Mouse (Mus musculus): ENCODE data around the gene Ank. TPM values are rescaled to one million over a fixed set of nuclear protein-coding genes. Genes with fewer than 3 reads are reported as not detected.
"Not testable (repeated sequence)": the region's sequence is repeated elsewhere in the genome, so short reads cannot be mapped to it uniquely, and the experiment has no call there.

Ank gene
- polyA plus RNA-seq, 1 experiment, result 231 TPM

- H3K4me3 ChIP-seq (ENCODE audit: insufficient read depth, low read length), result no peak overlapping the region
- TF ChIP-seq CTCF (IDR thresholded peaks at IDR 0.05; ENCODE audit: extremely low read depth, insufficient read depth, low read length) (no peak), POLR2A (IDR thresholded peaks at IDR 0.05; ENCODE audit: extremely low read depth, insufficient read depth, low read length) (no peak)
These were observed 24.9 kb upstream of the Ank start for GRCm38 (mm10) chr15:27441529-27441928.

GRCm38 (mm10) chr15:27441951-27442350 is 24.5 kb upstream of the Ank start:
- no peak for TF ChIP-seq POLR2A (IDR thresholded peaks at IDR 0.05; ENCODE audit: extremely low read depth, insufficient read depth, low read length)
- no peak overlapping the region for H3K4me3 ChIP-seq (ENCODE audit: insufficient read depth, low read length)
- no peak overlapping the region for H3K27ac ChIP-seq (ENCODE audit: insufficient read depth, low read length)
- no peaks in the 10 kb centered on the region for H3K4me1 ChIP-seq (ENCODE audit: control insufficient read depth, insufficient read depth, low read length)

More at GRCm38 (mm10) chr15:27441529-27441928, 24.9 kb upstream of the Ank start:
- Histone ChIP-seq H3K4me1 (ENCODE audit: control insufficient read depth, insufficient read depth, low read length) (no peaks in the 10 kb centered on the region), H3K27ac (ENCODE audit: insufficient read depth, low read length) (no peak overlapping the region)

- TF ChIP-seq POLR2A (IDR thresholded peaks at IDR 0.05; ENCODE audit: extremely low read depth, insufficient read depth, low read length) (no peak), CTCF (IDR thresholded peaks at IDR 0.05; ENCODE audit: extremely low read depth, insufficient read depth, low read length) (no peak)
- H3K4me3 ChIP-seq (ENCODE audit: insufficient read depth, low read length), result no peak overlapping the region
These were observed 21.6 kb upstream of the Ank start for GRCm38 (mm10) chr15:27444772-27445347.

GRCm38 (mm10) chr15:27450689-27451088 is 15.8 kb upstream of the Ank start:
- H3K4me3 ChIP-seq (ENCODE audit: insufficient read depth, low read length), result no peak overlapping the region
- TF ChIP-seq POLR2A (IDR thresholded peaks at IDR 0.05; ENCODE audit: extremely low read depth, insufficient read depth, low read length) (no peak), CTCF (IDR thresholded peaks at IDR 0.05; ENCODE audit: extremely low read depth, insufficient read depth, low read length) (no peak)
- peak overlapping the region; percentile 45 for H3K27ac ChIP-seq (ENCODE audit: insufficient read depth, low read length)
- peaks cover 2% of the 10 kb centered on the region; the same call in 1 of the 2 replicates for H3K4me1 ChIP-seq (ENCODE audit: control insufficient read depth, insufficient read depth, low read length)

More at GRCm38 (mm10) chr15:27444772-27445347, 21.6 kb upstream of the Ank start:
- no peak overlapping the region for H3K27ac ChIP-seq (ENCODE audit: insufficient read depth, low read length)
- H3K4me1 ChIP-seq (ENCODE audit: control insufficient read depth, insufficient read depth, low read length), result no peaks in the 10 kb centered on the region

- Histone ChIP-seq H3K4me3 (ENCODE audit: insufficient read depth, low read length) (no peak overlapping the region), H3K4me1 (ENCODE audit: control insufficient read depth, insufficient read depth, low read length) (peaks cover 2% of the 10 kb centered on the region; the same call in 1 of the 2 replicates), H3K27ac (ENCODE audit: insufficient read depth, low read length) (no peak overlapping the region)
- TF ChIP-seq CTCF (IDR thresholded peaks at IDR 0.05; ENCODE audit: extremely low read depth, insufficient read depth, low read length) (no peak), POLR2A (IDR thresholded peaks at IDR 0.05; ENCODE audit: extremely low read depth, insufficient read depth, low read length) (no peak)
These were observed 14.7 kb upstream of the Ank start for GRCm38 (mm10) chr15:27451760-27452159.

GRCm38 (mm10) chr15:27452496-27452895 is 14.0 kb upstream of the Ank start:
- H3K4me3 ChIP-seq (ENCODE audit: insufficient read depth, low read length), result no peak overlapping the region
- H3K27ac ChIP-seq (ENCODE audit: insufficient read depth, low read length), result no peak overlapping the region
- H3K4me1 ChIP-seq (ENCODE audit: control insufficient read depth, insufficient read depth, low read length), result peaks cover 2% of the 10 kb centered on the region; the same call in 1 of the 2 replicates
- TF ChIP-seq POLR2A (IDR thresholded peaks at IDR 0.05; ENCODE audit: extremely low read depth, insufficient read depth, low read length), result no peak
- TF ChIP-seq CTCF (IDR thresholded peaks at IDR 0.05; ENCODE audit: extremely low read depth, insufficient read depth, low read length), result no peak

DNA sequence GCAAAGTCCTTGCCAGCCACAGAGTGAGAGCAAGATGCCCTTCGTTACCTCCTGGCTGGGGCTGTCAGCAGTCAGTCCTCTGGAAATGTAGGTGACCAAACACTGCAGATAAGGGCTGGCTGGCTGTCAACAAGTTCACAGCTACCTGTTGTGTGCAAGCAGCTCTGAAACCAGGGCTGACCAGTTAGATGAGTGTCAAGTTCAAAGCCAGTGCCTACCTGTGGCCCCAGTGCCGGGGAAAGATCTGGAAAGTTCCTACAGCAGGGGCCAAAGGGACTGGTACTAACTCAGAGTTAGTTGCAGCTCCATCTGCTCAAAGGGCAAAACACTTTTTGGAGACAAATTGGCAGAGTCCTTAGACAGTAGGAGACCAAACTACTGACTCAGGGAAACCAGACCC is 9.5 kb upstream of the Ank start:
- no peak overlapping the region for H3K27ac ChIP-seq (ENCODE audit: insufficient read depth, low read length)
- peaks cover 2% of the 10 kb centered on the region for H3K4me1 ChIP-seq (ENCODE audit: control insufficient read depth, insufficient read depth, low read length)
- TF ChIP-seq POLR2A (IDR thresholded peaks at IDR 0.05; ENCODE audit: extremely low read depth, insufficient read depth, low read length) (no peak), CTCF (IDR thresholded peaks at IDR 0.05; ENCODE audit: extremely low read depth, insufficient read depth, low read length) (no peak)
- H3K4me3 ChIP-seq (ENCODE audit: insufficient read depth, low read length), result no peak overlapping the region

DNA sequence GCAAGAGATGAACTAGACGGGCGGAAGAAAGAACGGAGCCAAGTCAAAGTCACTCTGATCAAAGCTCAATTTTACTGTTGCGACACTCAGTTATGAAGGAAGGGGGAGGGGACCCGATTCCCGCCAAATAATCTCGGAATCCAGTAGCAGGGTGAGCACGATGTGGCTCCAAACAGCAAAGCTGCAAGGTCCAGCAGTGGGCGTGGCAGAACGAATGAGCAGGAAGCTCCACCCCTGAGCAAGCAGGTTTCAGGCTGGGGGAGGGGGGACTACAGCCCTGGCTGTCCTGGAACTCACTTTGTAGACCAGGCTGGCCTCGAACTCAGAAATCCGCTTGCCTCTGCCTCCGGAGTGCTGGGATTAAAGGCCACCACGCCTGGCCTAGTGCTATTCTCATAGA is 6.7 kb upstream of the Ank start:
- H3K4me1 ChIP-seq (ENCODE audit: control insufficient read depth, insufficient read depth, low read length); H3K4me3 ChIP-seq (ENCODE audit: insufficient read depth, low read length); H3K27ac ChIP-seq (ENCODE audit: insufficient read depth, low read length): not testable (repeated sequence)

- Histone ChIP-seq H3K4me1 (ENCODE audit: control insufficient read depth, insufficient read depth, low read length) (peaks cover 3% of the 10 kb centered on the region), H3K4me3 (ENCODE audit: insufficient read depth, low read length) (no peak overlapping the region), H3K27ac (ENCODE audit: insufficient read depth, low read length) (no peak overlapping the region)
- TF ChIP-seq POLR2A (IDR thresholded peaks at IDR 0.05; ENCODE audit: extremely low read depth, insufficient read depth, low read length) (no peak), CTCF (IDR thresholded peaks at IDR 0.05; ENCODE audit: extremely low read depth, insufficient read depth, low read length) (no peak)
These were observed 4.9 kb upstream of the Ank start for GRCm38 (mm10) chr15:27461336-27462245.

DNA sequence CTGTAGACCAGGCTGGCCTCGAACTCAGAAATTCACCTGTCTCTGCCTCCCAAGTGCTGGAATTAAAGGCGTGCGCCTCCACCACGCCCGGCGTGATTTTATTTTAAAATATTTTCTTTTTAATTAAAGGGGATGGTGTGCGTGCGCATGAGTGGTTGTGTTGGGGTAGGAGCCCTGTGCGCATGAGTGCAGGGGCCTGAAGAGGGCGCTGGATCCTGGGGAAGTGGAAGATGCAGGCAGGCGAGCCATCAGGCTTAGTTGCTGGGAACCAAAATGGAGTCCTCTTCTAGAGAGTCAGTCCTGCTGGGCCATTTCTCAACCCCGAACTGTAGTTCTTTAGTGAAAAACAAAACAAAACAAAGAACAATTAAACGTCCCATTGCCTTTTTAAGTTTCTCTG is 2.6 kb upstream of the Ank start:
- H3K4me3 ChIP-seq (ENCODE audit: insufficient read depth, low read length), result no peak overlapping the region
- H3K27ac ChIP-seq (ENCODE audit: insufficient read depth, low read length), result no peak overlapping the region
- peaks cover 6% of the 10 kb centered on the region for H3K4me1 ChIP-seq (ENCODE audit: control insufficient read depth, insufficient read depth, low read length)
- TF ChIP-seq POLR2A (IDR thresholded peaks at IDR 0.05; ENCODE audit: extremely low read depth, insufficient read depth, low read length) (no peak), CTCF (IDR thresholded peaks at IDR 0.05; ENCODE audit: extremely low read depth, insufficient read depth, low read length) (no peak)

All from cortical plate, adult 2 months (tissue).